Mouse (Mus musculus) CD4-positive naive resting alpha-beta T cell, adult 76 days (primary cell): ENCODE measurements around the gene Amn1. TPM values are rescaled to one million over a fixed set of nuclear protein-coding genes. Genes with fewer than 3 reads are reported as not detected.

Experiments
- total RNA-seq: library from RNA; stranded (reverse); gene quantifications from one replicate; pipeline ENCODE4 v1.2.4, GENCODE M21; 2023

Amn1 gene
- 24.9 TPM for total RNA-seq

DNA sequence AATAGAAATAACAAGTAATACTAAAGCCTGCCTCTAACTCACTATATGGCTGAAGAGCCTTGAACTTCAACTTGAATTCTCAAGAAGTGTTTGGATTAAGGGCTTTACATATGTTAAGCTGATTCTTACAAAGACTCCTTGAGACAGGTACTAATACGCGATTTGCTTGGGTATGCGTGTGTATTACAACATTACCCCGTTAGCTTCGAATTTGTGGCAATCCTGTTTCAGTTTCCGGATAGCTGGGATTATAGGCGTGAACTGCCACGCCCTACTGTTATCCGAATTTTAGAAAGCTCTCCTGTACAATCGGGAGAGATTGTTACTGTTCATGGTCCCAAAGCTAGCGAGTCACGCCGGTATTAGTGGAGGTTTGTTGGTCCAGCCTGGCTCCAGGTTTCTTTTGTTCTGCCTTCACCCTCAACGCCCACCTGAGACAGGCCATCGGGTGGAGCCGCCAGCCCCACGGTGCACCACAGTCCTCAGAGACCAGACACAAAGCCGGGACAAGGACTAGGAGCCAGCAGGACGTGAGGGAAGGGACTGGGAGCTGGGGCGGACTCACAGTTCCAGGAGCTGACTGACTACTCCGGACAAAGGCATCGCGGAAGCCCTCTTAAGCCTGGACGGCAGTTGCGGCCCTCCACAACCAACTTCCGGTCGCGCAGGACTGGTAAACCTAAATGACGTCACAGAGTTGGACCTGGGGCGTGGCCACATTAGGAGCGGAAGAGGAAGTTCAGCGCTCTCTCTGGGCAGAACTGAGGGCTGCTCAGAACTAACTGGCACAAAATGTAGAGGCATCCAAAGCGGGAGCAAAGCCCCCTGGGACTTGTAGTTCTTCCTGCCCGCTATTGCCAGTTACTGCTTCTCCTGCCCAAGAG lies at the start of gene Amn1:
Gene Amn1 (minus strand): TSS at position 672 of the 884 bp plus-strand sequence.

DNA sequence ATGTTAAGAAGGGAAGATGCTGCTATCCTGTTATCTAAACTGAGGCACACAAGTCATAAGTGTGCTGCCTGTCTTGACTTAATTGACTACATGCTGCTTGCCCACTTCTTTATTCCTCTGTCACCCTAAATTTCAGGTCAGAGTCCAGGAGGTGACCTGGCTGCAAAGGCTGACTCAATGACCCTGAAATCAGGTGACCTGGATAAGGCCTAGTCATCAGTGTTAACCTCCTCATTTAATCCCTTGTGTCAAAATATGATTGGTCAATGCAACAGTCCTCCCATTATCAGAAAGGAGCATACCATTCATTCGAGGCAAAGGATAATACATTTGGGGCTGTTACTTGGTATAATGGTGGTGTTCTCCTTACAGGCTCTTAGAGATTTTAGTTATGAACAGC lies 49.0 kb downstream of the Amn1 start, which contains the start of gene Etfbkmt:
Gene Etfbkmt (plus strand): TSS at position 379 of the 400 bp plus-strand sequence.

DNA sequence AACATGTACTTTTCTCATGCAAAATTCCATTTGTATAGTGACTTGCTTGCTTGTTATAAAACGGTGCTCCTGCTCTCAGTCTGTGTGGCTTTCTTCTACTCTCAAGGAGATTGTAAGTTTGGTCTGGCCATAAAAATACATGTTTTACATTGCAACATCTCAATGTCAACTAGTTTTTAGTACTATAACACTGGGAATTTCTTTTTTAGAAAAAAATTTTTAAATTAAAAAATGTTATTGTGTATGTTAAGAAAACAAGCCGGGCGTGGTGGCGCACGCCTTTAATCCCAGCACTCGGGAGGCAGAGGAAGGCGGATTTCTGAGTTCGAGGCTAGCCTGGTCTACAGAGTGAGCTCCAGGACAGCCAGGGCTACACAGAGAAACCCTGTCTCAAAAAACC lies 58.6 kb downstream of the Amn1 start, which contains the start of gene Gm10203:
Gene Gm10203 (plus strand): TSS at position 301 of the 400 bp plus-strand sequence.

Other genes with a start within 250 kb of the Amn1 start
- gene Sinhcaf, start 242.2 kb downstream of the Amn1 start, total RNA-seq, result 51.3 TPM
- 4.9 TPM for gene Dennd5b, start 87.0 kb downstream of the Amn1 start, total RNA-seq
- gene Gm10203, start 58.5 kb downstream of the Amn1 start, total RNA-seq, result not detected
- gene Etfbkmt, start 48.9 kb downstream of the Amn1 start, total RNA-seq, result 11.0 TPM
- 220 TPM for gene Resf1, start 120.7 kb upstream of the Amn1 start, total RNA-seq
- gene Bicd1, start 220.2 kb upstream of the Amn1 start, total RNA-seq, result 0.59 TPM